Mouse (Mus musculus) MEL (cell line): ENCODE measurements at regions not wholly inside any gene's neighbourhood (a gene's known extent, or its start where the extent isn't known, plus 50 kb on each side); places are given as distances from the start of the nearest gene placed in this dataset.

Experiments
- DNase-seq: peaks from one replicate; pipeline ENCODE4 v3.0.0; 2011; ENCODE audit warnings: low read depth, low spot score
- H3K27ac ChIP-seq: 2 replicates; pipeline ENCODE4 v1.5.1; 2012; ENCODE audit warnings: low read depth, mild to moderate bottlenecking, control low read depth, low read length, moderate library complexity; ENCODE audit not compliant: control insufficient read depth
- H3K27me3 ChIP-seq, 2 experiments: fragments of 150-350 bp in 1 of 2; sonication (generic) in 1 of 2; 2 replicates each; pipeline ENCODE4 v1.6.1; 2012; ENCODE audit warnings: low read length in 2 of 2, mild to moderate bottlenecking in 2 of 2, improper control_type of control experiment in 1 of 2, moderate library complexity in 1 of 2; ENCODE audit not compliant: insufficient read depth in 2 of 2, control insufficient read depth in 1 of 2
- H3K36me3 ChIP-seq, 2 experiments: 2 replicates each; pipeline ENCODE4 v1.6.1; 2012 to 2014; ENCODE audit warnings: low read length in 2 of 2, improper control_type of control experiment in 1 of 2, inconsistent platforms in 1 of 2, mild to moderate bottlenecking in 1 of 2; ENCODE audit not compliant: insufficient read depth in 2 of 2, control insufficient read depth in 1 of 2
- H3K4me1 ChIP-seq, 2 experiments: fragments of 150-350 bp in 1 of 2; sonication (generic) in 1 of 2; 2 replicates each; pipeline ENCODE4 v1.6.1; 2012; ENCODE audit warnings: low read length in 2 of 2, improper control_type of control experiment in 1 of 2, mild to moderate bottlenecking in 1 of 2; ENCODE audit not compliant: insufficient read depth in 2 of 2, control insufficient read depth in 1 of 2
- H3K4me3 ChIP-seq, 2 experiments: fragments of 150-350 bp in 1 of 2; sonication (generic) in 1 of 2; 2 replicates each; pipeline ENCODE4 v1.5.1; 2012; ENCODE audit warnings: low read depth in 2 of 2, low read length in 2 of 2, mild to moderate bottlenecking in 2 of 2, moderate library complexity in 2 of 2, control low read depth in 1 of 2, improper control_type of control experiment in 1 of 2; ENCODE audit not compliant: control insufficient read depth in 1 of 2, insufficient read depth in 1 of 2
- H3K79me2 ChIP-seq: 2 replicates; pipeline ENCODE4 v1.6.1; 2012; ENCODE audit warnings: mild to moderate bottlenecking, low read length, moderate library complexity; ENCODE audit not compliant: control insufficient read depth, poor library complexity, insufficient read depth
- H3K9ac ChIP-seq: 2 replicates; pipeline ENCODE4 v1.6.1; 2012; ENCODE audit warnings: low read depth, mild to moderate bottlenecking, control low read depth, low read length, moderate library complexity; ENCODE audit not compliant: control insufficient read depth, poor library complexity, severe bottlenecking
- H3K9me3 ChIP-seq: fragments of 150-350 bp; sonication (generic); replicated peaks from 2 replicates; pipeline ENCODE4 v1.6.1; 2012; ENCODE audit warnings: mild to moderate bottlenecking, low read length, improper control_type of control experiment, moderate library complexity; ENCODE audit not compliant: insufficient read depth
- BHLHE40 ChIP-seq: IDR thresholded peaks from 2 replicates; pipeline ENCODE4 v1.6.1; 2012; ENCODE audit warnings: low read depth, mild to moderate bottlenecking, inconsistent platforms, low read length, improper control_type of control experiment, borderline replicate concordance
- CTCF ChIP-seq, 3 experiments: IDR thresholded peaks in 2 of 3; conservative IDR thresholded peaks in 1 of 3; 2 replicates each; pipeline ENCODE4 v1.5.1; 2011 to 2012; ENCODE audit warnings: low read length in 3 of 3, low read depth in 2 of 3, mild to moderate bottlenecking in 2 of 3, improper control_type of control experiment in 1 of 3, inconsistent platforms in 1 of 3, mixed read lengths in 1 of 3, moderate library complexity in 1 of 3; ENCODE audit not compliant: control insufficient read depth in 1 of 3, insufficient read depth in 1 of 3, poor library complexity in 1 of 3, severe bottlenecking in 1 of 3
- E2F4 ChIP-seq: IDR thresholded peaks from 2 replicates; pipeline ENCODE4 v1.6.1; 2011; ENCODE audit warnings: low read depth, low read length, improper control_type of control experiment, borderline replicate concordance
- ELF1 ChIP-seq: IDR thresholded peaks from 2 replicates; pipeline ENCODE4 v1.6.1; 2014; ENCODE audit warnings: low read depth, mild to moderate bottlenecking, inconsistent platforms, low read length, improper control_type of control experiment, moderate library complexity
- EP300 ChIP-seq, 2 experiments: IDR thresholded peaks; 2 replicates each; pipeline ENCODE4 v1.6.1; 2011; ENCODE audit warnings: improper control_type of control experiment in 2 of 2, low read length in 2 of 2, low read depth in 1 of 2, mild to moderate bottlenecking in 1 of 2
- GABPA ChIP-seq: IDR thresholded peaks from 2 replicates; pipeline ENCODE4 v1.6.1; 2012; ENCODE audit warnings: low read depth, mild to moderate bottlenecking, inconsistent platforms, low read length, improper control_type of control experiment, moderate library complexity
- GATA1 ChIP-seq: IDR thresholded peaks from 2 replicates; pipeline ENCODE4 v1.6.1; 2011; ENCODE audit warnings: low read depth, low read length, improper control_type of control experiment
- HCFC1 ChIP-seq: IDR thresholded peaks from 2 replicates; pipeline ENCODE4 v1.6.1; 2012; ENCODE audit warnings: low read depth, mild to moderate bottlenecking, inconsistent platforms, low read length, improper control_type of control experiment, moderate library complexity
- MAFK ChIP-seq: IDR thresholded peaks from 2 replicates; pipeline ENCODE4 v1.6.1; 2011; ENCODE audit warnings: low read depth, mild to moderate bottlenecking, low read length, improper control_type of control experiment, borderline replicate concordance
- MEF2A ChIP-seq: IDR thresholded peaks from 2 replicates; pipeline ENCODE4 v1.6.1; 2014; ENCODE audit warnings: low read depth, mild to moderate bottlenecking, inconsistent platforms, low read length, improper control_type of control experiment; ENCODE audit not compliant: poor library complexity, insufficient replicate concordance, severe bottlenecking; ENCODE audit errors: extremely low read depth
- POLR2A ChIP-seq, 2 experiments: IDR thresholded peaks; 2 replicates each; pipeline ENCODE4 v1.6.1; 2011 to 2012; ENCODE audit warnings: low read length in 2 of 2, mild to moderate bottlenecking in 2 of 2, control low read depth in 1 of 2, improper control_type of control experiment in 1 of 2, low read depth in 1 of 2, moderate library complexity in 1 of 2; ENCODE audit not compliant: control insufficient read depth in 1 of 2, insufficient read depth in 1 of 2, poor library complexity in 1 of 2
- RAD21 ChIP-seq: IDR thresholded peaks from 2 replicates; pipeline ENCODE4 v1.6.1; 2011; ENCODE audit warnings: mild to moderate bottlenecking, low read depth, low read length, improper control_type of control experiment
- RCOR1 ChIP-seq: IDR thresholded peaks from 2 replicates; pipeline ENCODE4 v1.6.1; 2012; ENCODE audit warnings: low read depth, mild to moderate bottlenecking, inconsistent platforms, low read length, improper control_type of control experiment
- TAL1 ChIP-seq: IDR thresholded peaks from 2 replicates; pipeline ENCODE4 v1.6.1; 2012; ENCODE audit warnings: mild to moderate bottlenecking, inconsistent platforms, low read length, moderate library complexity, mixed read lengths
- USF1 ChIP-seq: IDR thresholded peaks from 2 replicates; pipeline ENCODE4 v1.6.1; 2014; ENCODE audit warnings: low read depth, mild to moderate bottlenecking, inconsistent platforms, low read length, improper control_type of control experiment, moderate library complexity

- H3K4me1 ChIP-seq, result no peaks in the 10 kb centered on the region
- no peak for DNase-seq
- H3K79me2 ChIP-seq, result no peaks in the 10 kb centered on the region
- TF ChIP-seq RAD21, result peak; percentile 12
- TF ChIP-seq GATA1, result no peak
- TF ChIP-seq USF1, result no peak
- peak in 2 of 3 experiments; percentile 9 to 20; a peak in 1 of 6 replicates for TF ChIP-seq CTCF (IDR thresholded peaks at IDR 0.05 in 2 of 3, conservative IDR thresholded peaks at IDR 0.05 in 1 of 3; ENCODE audit: control insufficient read depth in 1 of 3, insufficient read depth in 1 of 3, low read depth in 2 of 3, low read length in 3 of 3, poor library complexity in 1 of 3, severe bottlenecking in 1 of 3)
- TF ChIP-seq GABPA, result no peak
- H3K9ac ChIP-seq, result no peak overlapping the region
- no peak overlapping the region for H3K27ac ChIP-seq
- no peaks in the 10 kb centered on the region for H3K27me3 ChIP-seq
- H3K9me3 ChIP-seq, result no peaks in the 10 kb centered on the region
- H3K4me3 ChIP-seq, result no peak overlapping the region
- H3K36me3 ChIP-seq, result no peaks in the 10 kb centered on the region
Observed at GRCm38 (mm10) chr14:100753951-100754350, 446.2 kb downstream of the Prr30 start.

GRCm38 (mm10) chr14:100752746-100753145 is 447.4 kb downstream of the Prr30 start:
- no peak for TF ChIP-seq ELF1
- no peak for TF ChIP-seq TAL1
- no peak for TF ChIP-seq E2F4
- no peak for TF ChIP-seq MEF2A
- TF ChIP-seq MAFK, result no peak
- TF ChIP-seq EP300 (IDR thresholded peaks at IDR 0.05; ENCODE audit: low read depth in 1 of 2, low read length in 2 of 2), result no peak
- no peak for TF ChIP-seq RCOR1
- no peak for TF ChIP-seq USF1
- no peak for TF ChIP-seq BHLHE40
- TF ChIP-seq HCFC1, result no peak
- no peak for TF ChIP-seq POLR2A (IDR thresholded peaks at IDR 0.05; ENCODE audit: control insufficient read depth in 1 of 2, insufficient read depth in 1 of 2, low read depth in 1 of 2, low read length in 2 of 2, poor library complexity in 1 of 2)
- TF ChIP-seq, all 39 proteins: peak for 0
- H3K79me2 ChIP-seq, result no peaks in the 10 kb centered on the region
- no peaks in the 10 kb centered on the region for H3K27me3 ChIP-seq
- no peak overlapping the region for H3K27ac ChIP-seq
- H3K4me1 ChIP-seq, result no peaks in the 10 kb centered on the region
- no peaks in the 10 kb centered on the region for H3K9me3 ChIP-seq
- no peaks in the 10 kb centered on the region for H3K36me3 ChIP-seq
- no peak for DNase-seq
- no peak overlapping the region for H3K4me3 ChIP-seq
- no peak overlapping the region for H3K9ac ChIP-seq
